Mouse (Mus musculus) small intestine, adult 2 months (tissue): ENCODE data around the gene Hs3st5.

Source experiments
- CTCF ChIP-seq: fragments of 200-500 bp; IDR thresholded peaks from 2 replicates; pipeline ENCODE4 v1.5.1; 2012; ENCODE audit warnings: low read depth, mild to moderate bottlenecking, control low read depth, inconsistent platforms, low read length, moderate library complexity, mixed read lengths; ENCODE audit not compliant: insufficient replicate concordance, insufficient read length; ENCODE audit errors: extremely low read depth
- POLR2A ChIP-seq: fragments of 200-500 bp; IDR thresholded peaks from 2 replicates; pipeline ENCODE4 v1.6.1; 2012; ENCODE audit warnings: low read depth, mild to moderate bottlenecking, control low read depth, inconsistent platforms, low read length, moderate library complexity

GRCm38 (mm10) chr10:36477543-36477942, 29.1 kb upstream of the Hs3st5 start:
- TF ChIP-seq CTCF (no peak), POLR2A (no peak)
